Mouse (Mus musculus): Measurements from ENCODE around the gene Zxdc.

GRCm38 (mm10) chr6:90320429-90320828 lies 48.9 kb upstream of the Zxdc start:
- TF ChIP-seq CTCF (IDR thresholded peaks at IDR 0.05; ENCODE audit: extremely low read depth, insufficient read depth, low read length) (no peak), POLR2A (IDR thresholded peaks at IDR 0.05; ENCODE audit: extremely low read depth, insufficient read depth, low read length) (no peak)

All from cortical plate, adult 2 months (tissue).